Mouse (Mus musculus): ENCODE results near the gene Txnrd2. TPM values are rescaled to one million over a fixed set of nuclear protein-coding genes. Genes with fewer than 3 reads are reported as not detected.

Gene Txnrd2
- polyA plus RNA-seq, 1 experiment from 2014 or later: 34.5 TPM

DNA sequence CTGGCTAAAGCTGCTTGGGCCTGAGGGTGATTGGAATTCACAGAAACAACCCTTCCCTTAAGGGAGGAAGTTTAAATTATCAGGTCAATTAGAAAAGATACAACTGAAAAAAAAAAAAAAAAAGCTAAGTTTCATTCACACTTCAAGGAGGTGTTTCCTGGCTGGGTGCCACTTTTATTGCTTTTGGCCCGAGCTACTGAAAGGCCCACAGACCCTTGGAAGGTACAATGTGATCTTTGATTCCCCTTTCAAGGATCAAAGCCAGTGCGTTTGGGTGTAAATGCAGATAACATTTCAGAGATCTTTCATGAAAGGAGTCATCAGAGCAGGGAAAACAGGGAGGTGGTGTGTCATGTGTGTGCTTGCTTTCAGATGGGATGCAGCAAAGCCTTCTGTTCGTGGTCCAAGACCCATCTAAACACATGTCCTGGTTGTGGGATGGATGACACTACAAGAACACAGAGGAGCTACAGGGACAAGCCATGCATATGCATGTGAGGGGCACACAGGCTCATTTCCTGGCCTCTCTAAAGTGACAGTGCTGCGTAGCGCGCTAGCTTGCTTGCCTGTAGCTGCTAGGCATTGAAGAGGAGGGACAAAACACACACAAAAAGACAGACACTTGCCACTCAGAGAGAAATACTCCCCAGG lies 71.8 kb downstream of the Txnrd2 start:
- Histone ChIP-seq H3K4me3 (peak overlapping the region; percentile 81), H3K36me3 (peaks cover 22% of the 10 kb centered on the region), H3K4me1 (peaks cover 21% of the 10 kb centered on the region), H3K27ac (replicated peaks) (peak overlapping the region; percentile 81), H3K9ac (peak overlapping the region; percentile 92), H3K4me2 (peak overlapping the region; percentile 93), H3K27me3 (replicated peaks) (no peaks in the 10 kb centered on the region), H3K9me3 (no peaks in the 10 kb centered on the region)
- ATAC-seq (ENCODE audit: extremely low read depth, insufficient number of reproducible peaks, low FRiP score, low TSS enrichment): no peak
- WGBS: 12% methylated on average over 6 of the region's 6 CpGs

DNA sequence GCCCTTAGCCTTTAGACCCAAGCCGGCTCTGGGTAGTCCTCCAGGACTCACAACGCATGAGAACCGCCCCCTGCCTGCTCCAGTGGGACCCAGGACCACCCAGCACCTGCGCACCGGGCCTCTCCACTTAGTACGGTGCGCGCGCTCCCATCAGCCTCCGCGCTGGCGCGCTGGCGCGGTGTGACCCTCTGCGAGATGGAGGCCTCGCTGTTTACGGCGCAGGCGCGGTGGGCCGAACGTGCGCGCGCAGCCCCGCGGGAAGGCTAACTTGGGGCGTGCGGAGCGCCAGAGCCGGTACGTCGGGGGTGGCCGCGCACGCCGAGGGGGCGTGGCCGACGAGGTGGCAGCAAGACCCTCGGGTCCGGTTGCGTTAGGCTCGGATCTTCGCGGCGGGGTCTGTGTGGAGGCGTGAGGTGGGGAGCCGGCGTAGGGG lies 72.4 kb downstream of the Txnrd2 start, which contains the start of the genes Gnb1l and Rtl10:
TSS of gene Gnb1l (plus strand) at position 156 of the 433 bp plus-strand sequence.
TSS of gene Rtl10 (plus strand) at position 344 of the 433 bp plus-strand sequence.
- peak within 1 kb of the TSS; percentile 81 for H3K27ac ChIP-seq (replicated peaks)
- H3K4me3 ChIP-seq: peak within 1 kb of the TSS; percentile 81
- H3K4me2 ChIP-seq: peak within 1 kb of the TSS; percentile 93
- peak; percentile 88 for ATAC-seq (ENCODE audit: extremely low read depth, insufficient number of reproducible peaks, low FRiP score, low TSS enrichment)
- H3K9ac ChIP-seq: peak within 1 kb of the TSS; percentile 92
- WGBS: under 1% methylated on average over 51 of the region's 51 CpGs
- no peaks in the 10 kb centered on the region for H3K9me3 ChIP-seq
- H3K36me3 ChIP-seq: peaks cover 25% of the 10 kb centered on the region
- no peaks in the 10 kb centered on the region for H3K27me3 ChIP-seq (replicated peaks)
- peaks cover 21% of the 10 kb centered on the region for H3K4me1 ChIP-seq

DNA sequence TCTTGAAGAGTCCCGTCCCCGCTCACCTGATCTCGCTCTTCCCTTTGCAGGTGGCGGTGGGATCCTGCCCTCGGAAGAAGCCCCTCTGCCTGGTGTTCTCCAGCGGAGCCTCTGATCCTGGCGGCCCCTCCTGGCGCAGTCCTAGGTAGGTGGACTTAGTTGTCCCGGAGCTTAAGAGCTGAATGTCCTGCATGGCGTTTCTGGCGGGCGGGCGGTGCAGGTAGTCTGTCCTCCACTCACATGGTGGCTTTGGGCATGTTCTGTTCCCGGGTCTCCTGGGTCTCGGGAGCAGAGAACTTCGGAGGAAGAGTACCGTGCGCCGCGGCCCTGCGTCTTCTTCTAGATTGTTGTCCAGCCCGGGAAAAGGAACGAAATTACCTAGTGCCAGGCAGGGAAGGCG lies 72.8 kb downstream of the Txnrd2 start:
- peak overlapping the region; percentile 92 for H3K9ac ChIP-seq
- H3K9me3 ChIP-seq: no peaks in the 10 kb centered on the region
- no peaks in the 10 kb centered on the region for H3K27me3 ChIP-seq (replicated peaks)
- peak overlapping the region; percentile 51 for H3K27ac ChIP-seq (replicated peaks)
- peaks cover 30% of the 10 kb centered on the region for H3K36me3 ChIP-seq
- 0 out of 2 replicates have a peak, but pooled peaks have one; percentile 11 for ATAC-seq (ENCODE audit: extremely low read depth, insufficient number of reproducible peaks, low FRiP score, low TSS enrichment)
- WGBS: under 1% methylated on average over 24 of the region's 24 CpGs
- H3K4me3 ChIP-seq: peak overlapping the region; percentile 81
- peaks cover 21% of the 10 kb centered on the region for H3K4me1 ChIP-seq
- peak overlapping the region; percentile 93 for H3K4me2 ChIP-seq

DNA sequence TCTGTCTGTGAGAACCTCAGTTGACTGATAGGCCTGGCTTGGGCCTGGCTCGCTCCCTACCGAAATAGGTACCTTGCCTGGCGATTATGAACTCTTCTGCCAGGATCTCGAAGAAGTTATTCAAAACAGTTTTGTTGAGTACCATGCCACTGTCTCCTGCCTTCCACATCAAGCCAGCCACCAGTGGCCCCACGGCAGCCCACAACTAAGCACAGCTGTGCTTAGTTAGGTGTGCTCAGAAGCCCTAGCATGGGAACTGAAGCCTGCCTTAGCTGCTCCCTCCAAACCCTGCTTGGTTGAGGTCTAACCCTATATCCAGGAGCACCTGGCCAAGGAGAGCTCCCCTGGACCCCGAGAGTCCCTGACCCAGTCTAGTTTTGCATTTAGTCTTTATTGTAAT lies 75.3 kb downstream of the Txnrd2 start:
- peaks cover 21% of the 10 kb centered on the region for H3K4me1 ChIP-seq
- H3K27me3 ChIP-seq (replicated peaks): no peaks in the 10 kb centered on the region
- no peak overlapping the region for H3K4me2 ChIP-seq
- H3K27ac ChIP-seq (replicated peaks): no peak overlapping the region
- no peaks in the 10 kb centered on the region for H3K9me3 ChIP-seq
- 0 out of 2 replicates have a peak overlapping the region, but pooled peaks have one; percentile 5 for H3K9ac ChIP-seq
- H3K36me3 ChIP-seq: peaks cover 30% of the 10 kb centered on the region
- WGBS: 89% methylated on average over 6 of the region's 6 CpGs
- no peak for ATAC-seq (ENCODE audit: extremely low read depth, insufficient number of reproducible peaks, low FRiP score, low TSS enrichment)
- H3K4me3 ChIP-seq: no peak overlapping the region

DNA sequence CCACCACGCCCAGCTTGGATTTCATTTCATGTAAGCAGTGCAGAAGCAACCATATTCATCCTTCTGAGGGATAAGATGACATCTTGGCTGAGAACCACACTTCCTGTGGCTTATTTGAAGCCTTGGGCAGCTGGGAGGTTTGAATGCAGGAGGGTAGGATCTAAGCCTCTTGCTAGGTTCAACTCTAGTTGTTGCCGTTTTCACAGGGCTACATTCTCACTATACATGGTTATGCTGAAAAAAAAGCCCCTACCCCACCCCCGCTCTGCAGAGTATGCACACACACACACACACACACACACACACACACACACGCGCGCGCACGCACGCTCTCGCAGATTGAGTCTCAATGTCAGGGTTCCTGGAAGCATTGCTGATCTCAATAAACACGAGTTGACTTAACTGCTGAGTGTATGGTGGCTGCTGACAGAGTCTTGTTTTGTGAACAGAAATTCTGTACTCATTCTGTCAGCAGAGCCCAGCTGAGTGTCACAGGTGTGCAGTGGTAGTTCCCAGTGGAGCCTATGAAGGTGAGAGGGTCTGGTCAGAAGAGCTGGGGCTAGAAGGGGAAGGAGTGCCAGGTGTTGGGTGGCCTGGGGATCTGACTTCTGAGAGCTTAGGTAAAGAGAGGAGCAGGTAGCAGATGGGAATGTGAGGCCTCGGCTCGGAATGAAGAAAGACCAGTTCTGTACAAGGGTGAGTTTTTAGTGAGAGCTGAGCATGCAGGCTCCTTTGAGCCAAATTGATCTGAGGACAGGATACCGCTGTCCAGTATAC lies 77.6 kb downstream of the Txnrd2 start:
- no peak overlapping the region for H3K27ac ChIP-seq (replicated peaks)
- WGBS: 88% methylated on average over 14 of the region's 14 CpGs
- no peaks in the 10 kb centered on the region for H3K9me3 ChIP-seq
- H3K4me3 ChIP-seq: no peak overlapping the region
- no peak overlapping the region for H3K4me2 ChIP-seq
- H3K4me1 ChIP-seq: peaks cover 14% of the 10 kb centered on the region
- H3K27me3 ChIP-seq (replicated peaks): no peaks in the 10 kb centered on the region
- ATAC-seq (ENCODE audit: extremely low read depth, insufficient number of reproducible peaks, low FRiP score, low TSS enrichment): no peak
- H3K9ac ChIP-seq: no peak overlapping the region
- H3K36me3 ChIP-seq: peaks cover 30% of the 10 kb centered on the region

DNA sequence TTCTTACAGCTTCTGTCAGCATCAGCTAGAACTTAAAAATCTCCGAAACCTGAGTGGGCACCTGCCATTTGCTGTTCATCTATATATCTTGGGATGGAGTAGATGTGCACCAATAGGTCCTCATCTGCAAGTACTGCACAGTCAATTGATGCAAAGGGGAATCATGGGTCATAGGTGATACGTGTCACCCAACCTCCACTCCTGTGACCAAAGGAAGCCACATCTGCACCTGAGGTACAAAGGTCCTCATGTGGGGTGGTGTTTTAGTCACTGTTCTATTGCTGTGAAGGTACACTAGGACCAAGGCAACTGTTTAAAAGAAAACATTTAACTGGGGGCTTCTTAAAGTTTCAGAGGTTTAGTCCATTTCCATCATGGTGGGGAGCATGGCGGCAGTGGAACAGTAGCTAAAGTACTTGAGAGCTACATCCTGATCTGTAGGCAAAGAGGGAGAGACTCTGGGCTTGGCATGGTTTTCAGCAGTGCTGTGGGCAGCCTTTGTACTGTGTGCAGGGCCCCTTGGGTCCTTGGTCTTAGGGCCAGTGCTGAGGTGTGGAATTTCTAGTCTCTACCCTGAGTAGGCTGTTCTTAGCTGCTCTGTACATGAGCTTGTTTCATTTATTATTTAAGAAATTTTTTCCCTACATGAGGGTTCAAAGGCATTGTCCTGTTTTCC lies 80.5 kb downstream of the Txnrd2 start:
- Histone ChIP-seq H3K27ac (replicated peaks) (no peak overlapping the region), H3K27me3 (replicated peaks) (peaks cover 2% of the 10 kb centered on the region; the same call in 1 of the 2 replicates), H3K9ac (no peak overlapping the region), H3K4me2 (no peak overlapping the region), H3K4me3 (no peak overlapping the region), H3K9me3 (no peaks in the 10 kb centered on the region), H3K36me3 (peaks cover 19% of the 10 kb centered on the region), H3K4me1 (peaks cover 16% of the 10 kb centered on the region)
- ATAC-seq (ENCODE audit: extremely low read depth, insufficient number of reproducible peaks, low FRiP score, low TSS enrichment): no peak
- 90% methylated on average over 3 of the region's 3 CpGs for WGBS

DNA sequence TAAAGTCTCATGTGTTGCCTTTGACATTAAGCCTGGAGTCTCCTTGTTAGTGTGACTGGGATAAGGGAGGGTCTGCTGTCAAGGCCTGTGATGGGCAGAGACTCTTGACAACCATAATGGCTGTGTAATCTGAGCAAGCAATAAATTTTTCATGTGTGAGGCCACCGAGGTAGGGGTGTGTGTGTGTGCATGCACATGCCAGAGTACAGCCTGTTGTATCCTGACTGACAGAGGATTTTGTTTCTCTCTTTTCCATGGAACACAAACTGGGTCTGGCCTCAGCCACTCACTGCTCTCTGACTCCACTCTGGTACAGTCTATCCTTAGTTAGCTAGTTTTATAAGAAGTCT lies 81.0 kb downstream of the Txnrd2 start:
- H3K27ac ChIP-seq (replicated peaks): no peak overlapping the region
- no peaks in the 10 kb centered on the region for H3K9me3 ChIP-seq
- peaks cover 3% of the 10 kb centered on the region; the same call in 1 of the 2 replicates for H3K27me3 ChIP-seq (replicated peaks)
- no peak overlapping the region for H3K4me2 ChIP-seq
- H3K9ac ChIP-seq: no peak overlapping the region
- peaks cover 14% of the 10 kb centered on the region for H3K4me1 ChIP-seq
- no peak overlapping the region for H3K4me3 ChIP-seq
- no peak for ATAC-seq (ENCODE audit: extremely low read depth, insufficient number of reproducible peaks, low FRiP score, low TSS enrichment)
- WGBS: 57% methylated on average over 1 of the region's 1 CpGs
- H3K36me3 ChIP-seq: peaks cover 14% of the 10 kb centered on the region

DNA sequence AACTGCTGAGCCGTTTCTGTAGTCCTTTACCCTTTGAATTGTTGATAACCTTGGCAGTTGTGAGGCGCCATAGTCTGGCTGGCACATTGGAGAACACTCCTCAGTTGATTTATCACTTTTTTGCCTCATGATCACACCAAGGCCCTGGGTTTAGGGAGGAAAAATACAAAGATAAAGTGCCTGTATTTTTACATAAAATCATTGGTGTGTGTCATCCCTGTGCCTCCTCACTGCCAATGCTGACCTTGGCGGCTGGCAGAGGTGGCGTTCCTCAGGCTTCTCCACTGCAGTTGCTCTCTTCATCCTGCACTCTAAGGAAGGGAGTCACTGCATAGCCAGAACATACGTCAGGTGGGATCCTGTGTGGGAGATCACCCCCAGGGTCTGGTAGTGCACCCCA lies 85.6 kb downstream of the Txnrd2 start:
- Histone ChIP-seq H3K27ac (replicated peaks) (no peak overlapping the region), H3K4me3 (no peak overlapping the region), H3K27me3 (replicated peaks) (peaks cover 3% of the 10 kb centered on the region; the same call in 1 of the 2 replicates), H3K36me3 (no peaks in the 10 kb centered on the region), H3K4me1 (peaks cover 12% of the 10 kb centered on the region), H3K4me2 (no peak overlapping the region), H3K9ac (no peak overlapping the region), H3K9me3 (no peaks in the 10 kb centered on the region)
- no peak for ATAC-seq (ENCODE audit: extremely low read depth, insufficient number of reproducible peaks, low FRiP score, low TSS enrichment)
- 75% methylated on average over 5 of the region's 5 CpGs for WGBS

DNA sequence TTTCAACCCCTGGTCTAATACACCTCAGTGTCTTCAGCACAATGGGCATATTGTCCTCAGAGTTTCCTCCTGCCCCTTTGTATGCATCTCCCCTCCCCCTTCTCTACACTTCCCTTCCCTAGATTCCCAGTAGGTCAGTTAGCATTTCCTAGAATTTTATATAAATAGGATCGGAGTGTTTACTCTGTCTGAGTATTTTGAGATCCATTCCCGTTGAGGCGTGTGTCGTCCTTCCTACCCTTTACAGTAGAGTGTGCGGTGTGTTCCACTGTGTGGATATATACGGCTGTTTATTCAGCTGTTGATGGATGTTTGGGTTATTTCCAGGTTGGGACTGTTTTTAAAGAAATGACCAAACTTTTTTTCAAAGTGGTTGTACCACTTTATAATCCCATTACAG lies 87.3 kb downstream of the Txnrd2 start:
- Histone ChIP-seq H3K4me1 (peaks cover 12% of the 10 kb centered on the region), H3K36me3 (no peaks in the 10 kb centered on the region), H3K9ac (no peak overlapping the region), H3K4me3 (no peak overlapping the region), H3K4me2 (no peak overlapping the region), H3K9me3 (no peaks in the 10 kb centered on the region), H3K27me3 (replicated peaks) (peaks cover 3% of the 10 kb centered on the region; the same call in 1 of the 2 replicates), H3K27ac (replicated peaks) (no peak overlapping the region)
- no peak for ATAC-seq (ENCODE audit: extremely low read depth, insufficient number of reproducible peaks, low FRiP score, low TSS enrichment)
- 50% methylated on average over 6 of the region's 6 CpGs for whole genome bisulfite sequencing

DNA sequence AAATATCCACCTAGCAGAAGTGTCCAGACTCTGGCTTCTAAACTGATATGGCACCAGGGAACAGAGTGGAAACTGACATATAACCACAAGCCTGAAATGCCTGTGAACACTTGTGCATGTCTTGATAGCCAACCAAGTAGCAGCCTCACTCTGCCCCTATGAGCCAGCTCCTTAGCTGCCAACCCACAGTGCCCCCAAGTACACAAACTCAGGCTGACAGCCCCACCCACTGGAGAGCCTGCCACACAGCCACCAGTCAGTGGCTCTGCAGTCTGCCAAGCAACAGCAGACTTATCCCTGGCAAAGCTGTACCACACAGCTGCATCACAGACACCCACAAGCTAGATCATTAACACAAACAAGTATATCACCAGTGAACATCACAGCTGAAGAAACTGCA lies 91.9 kb downstream of the Txnrd2 start:
- Histone ChIP-seq H3K9ac (no peak overlapping the region), H3K4me1 (no peaks in the 10 kb centered on the region), H3K27ac (replicated peaks) (no peak overlapping the region), H3K4me3 (no peak overlapping the region), H3K36me3 (no peaks in the 10 kb centered on the region), H3K4me2 (no peak overlapping the region), H3K27me3 (replicated peaks) (no peaks in the 10 kb centered on the region), H3K9me3 (no peaks in the 10 kb centered on the region)
- no peak for ATAC-seq (ENCODE audit: extremely low read depth, insufficient number of reproducible peaks, low FRiP score, low TSS enrichment)

DNA sequence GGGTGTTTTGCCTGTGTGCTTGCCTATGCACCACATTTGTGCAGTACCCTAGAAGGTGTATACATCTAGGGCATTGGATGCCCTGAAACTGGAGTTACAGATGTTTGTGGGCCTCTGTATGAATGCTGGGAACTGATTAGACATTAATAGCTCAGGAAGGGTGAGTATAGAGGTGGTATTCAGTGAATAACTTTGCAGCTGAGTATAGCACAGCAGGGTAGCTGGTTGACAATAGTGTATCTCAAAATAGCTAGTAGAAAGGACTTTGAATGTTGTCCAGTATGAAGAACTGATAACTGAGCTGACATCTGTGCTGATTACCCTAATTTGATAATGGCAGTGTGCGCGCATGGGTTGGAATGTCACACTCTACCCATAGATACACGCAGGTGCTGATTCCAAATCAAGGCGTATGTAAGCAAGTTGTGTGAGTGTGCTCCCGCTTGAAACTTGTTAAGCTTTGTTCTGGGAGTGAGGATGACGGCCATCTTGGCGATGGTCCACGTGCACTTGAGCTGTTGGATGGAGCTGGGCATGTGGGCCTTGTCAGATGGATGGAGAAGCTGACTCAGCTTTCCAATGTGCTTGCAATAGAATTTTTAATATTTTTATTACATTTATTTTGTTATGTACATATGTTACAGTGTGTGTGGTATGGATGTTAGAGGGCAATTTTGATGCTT lies 97.5 kb downstream of the Txnrd2 start:
- ATAC-seq (ENCODE audit: extremely low read depth, insufficient number of reproducible peaks, low FRiP score, low TSS enrichment): no peak
- peak overlapping the region; percentile 33; the same call in 1 of the 2 replicates for H3K27ac ChIP-seq (replicated peaks)
- no peak overlapping the region for H3K4me2 ChIP-seq
- H3K4me3 ChIP-seq: no peak overlapping the region
- H3K4me1 ChIP-seq: peaks cover 8% of the 10 kb centered on the region; the same call in 1 of the 2 replicates
- no peaks in the 10 kb centered on the region for H3K9me3 ChIP-seq
- no peaks in the 10 kb centered on the region for H3K36me3 ChIP-seq
- H3K9ac ChIP-seq: no peak overlapping the region
- WGBS: 50% methylated on average over 8 of the region's 8 CpGs
- H3K27me3 ChIP-seq (replicated peaks): no peaks in the 10 kb centered on the region
